Mouse (Mus musculus) forebrain, embryonic 16.5 days (tissue): Measurements from ENCODE around the gene Metrn. TPM values are rescaled to one million over a fixed set of nuclear protein-coding genes. Genes with fewer than 3 reads are reported as not detected.

ENCODE experiments used
- ATAC-seq: fragments of 200-750 bp; cut with Nextera tagmentation; 2 replicates; pipeline ENCODE4 v1.8.0; 2017; ENCODE audit warnings: mild to moderate bottlenecking, moderate library complexity
- H3K27ac ChIP-seq: fragments of 300-500 bp; sonication (generic); 2 replicates; pipeline ENCODE4 v1.5.1; 2014; ENCODE audit warnings: low read length, control low read depth
- H3K27me3 ChIP-seq: fragments of 300-500 bp; sonication (generic); replicated peaks from 2 replicates; pipeline ENCODE4 v1.6.1; 2014; ENCODE audit warnings: low read length; ENCODE audit not compliant: control insufficient read depth, insufficient read depth
- H3K36me3 ChIP-seq: fragments of 300-500 bp; sonication (generic); 2 replicates; pipeline ENCODE4 v1.6.1; 2014; ENCODE audit not compliant: control insufficient read depth, insufficient read depth
- H3K4me1 ChIP-seq: fragments of 300-500 bp; sonication (generic); replicated peaks from 2 replicates; pipeline ENCODE4 v1.6.1; 2014; ENCODE audit warnings: low read length; ENCODE audit not compliant: control insufficient read depth, insufficient read depth
- H3K4me2 ChIP-seq: fragments of 300-500 bp; sonication (generic); 2 replicates; pipeline ENCODE4 v1.6.1; 2014; ENCODE audit warnings: mild to moderate bottlenecking, low read length, control low read depth
- H3K4me3 ChIP-seq: fragments of 300-500 bp; sonication (generic); replicated peaks from 2 replicates; pipeline ENCODE4 v1.5.1; 2014; ENCODE audit warnings: mild to moderate bottlenecking, low read length, control low read depth
- H3K9ac ChIP-seq: fragments of 300-500 bp; sonication (generic); replicated peaks from 2 replicates; pipeline ENCODE4 v1.6.1; 2014; ENCODE audit warnings: low read depth, low read length, control low read depth
- H3K9me3 ChIP-seq: fragments of 300-500 bp; sonication (generic); 2 replicates; pipeline ENCODE4 v1.6.1; 2016; ENCODE audit warnings: low read length; ENCODE audit not compliant: control insufficient read depth
- WGBS: fragments of 180-500 bp; shearing (Covaris S2); extraction: QIAGEN DNeasy Blood & Tissue Kit; methylation state at CpG from one replicate; pipeline ENCODE4 v1.1.7; 2014; 5-methylcytosine and 5-hydroxymethylcytosine counted together
- microRNA-seq: library from miRNA; unstranded; fragments of <30 nt; microRNA quantifications from one replicate; pipeline ENCODE4, GENCODE M21; 2017
- polyA plus RNA-seq: library from polyadenylated mRNA; unstranded; fragments of >200 nt; fragmentation: Nextera tagmentation; extraction: Ambion mirVana; gene quantifications from 2 replicates; pipeline ENCODE4 v1.2.1, GENCODE M21; 2015

Metrn gene
- polyA plus RNA-seq, 1 experiment from 2014 or later, result 34.0 TPM

DNA sequence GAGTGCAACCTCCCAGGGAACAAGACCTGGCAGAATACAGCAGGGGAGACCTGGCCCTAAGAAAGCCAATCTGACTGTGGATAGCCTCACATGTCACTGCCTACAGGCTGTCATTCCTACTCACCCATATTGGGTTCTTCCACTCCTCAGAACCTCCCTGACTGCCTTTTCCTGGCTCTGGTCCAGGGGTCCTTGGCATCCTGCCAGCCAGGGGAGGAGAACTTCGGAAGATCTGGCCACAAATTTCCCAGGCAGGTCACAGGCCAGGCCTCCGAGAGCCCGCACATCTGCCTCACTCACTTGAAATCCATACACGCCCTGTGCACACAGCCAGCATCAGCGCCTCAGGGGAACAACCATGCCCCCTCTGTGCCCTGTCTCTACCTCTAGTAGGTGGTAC, 45.5 kb downstream of the Metrn start:
- Histone ChIP-seq H3K9ac (no peak overlapping the region), H3K27me3 (no peaks in the 10 kb centered on the region), H3K4me3 (no peak overlapping the region), H3K27ac (no peak overlapping the region), H3K9me3 (no peaks in the 10 kb centered on the region), H3K4me2 (no peak overlapping the region), H3K4me1 (no peaks in the 10 kb centered on the region), H3K36me3 (no peaks in the 10 kb centered on the region)
- no peak for ATAC-seq
- 40% methylated on average over 5 of the region's 5 CpGs for WGBS

DNA sequence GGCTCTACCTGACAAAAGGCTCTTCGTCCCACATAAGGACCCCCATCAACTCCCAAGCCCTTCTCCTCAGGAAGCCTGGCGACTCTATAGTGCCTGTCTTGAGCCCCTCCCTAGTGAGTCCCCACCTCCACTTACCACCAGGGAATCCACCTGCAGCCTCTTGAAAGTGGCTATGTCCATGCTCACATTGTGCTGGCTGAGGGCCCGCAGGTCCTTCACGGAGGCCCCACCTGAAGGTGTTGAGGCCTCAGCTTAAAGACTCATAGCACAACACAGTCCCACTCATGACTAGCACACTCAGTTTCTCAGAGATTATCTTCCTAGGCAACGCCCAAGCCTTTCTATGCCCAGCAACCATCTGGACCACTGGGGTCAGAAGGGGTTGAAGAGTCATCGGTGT, 47.6 kb downstream of the Metrn start:
- H3K27ac ChIP-seq, result no peak overlapping the region
- no peaks in the 10 kb centered on the region for H3K27me3 ChIP-seq
- no peaks in the 10 kb centered on the region for H3K36me3 ChIP-seq
- H3K9ac ChIP-seq, result no peak overlapping the region
- H3K4me3 ChIP-seq, result no peak overlapping the region
- no peaks in the 10 kb centered on the region for H3K4me1 ChIP-seq
- no peak for ATAC-seq
- no peak overlapping the region for H3K4me2 ChIP-seq
- H3K9me3 ChIP-seq, result no peaks in the 10 kb centered on the region
- WGBS, result 80% methylated on average over 6 of the region's 6 CpGs

DNA sequence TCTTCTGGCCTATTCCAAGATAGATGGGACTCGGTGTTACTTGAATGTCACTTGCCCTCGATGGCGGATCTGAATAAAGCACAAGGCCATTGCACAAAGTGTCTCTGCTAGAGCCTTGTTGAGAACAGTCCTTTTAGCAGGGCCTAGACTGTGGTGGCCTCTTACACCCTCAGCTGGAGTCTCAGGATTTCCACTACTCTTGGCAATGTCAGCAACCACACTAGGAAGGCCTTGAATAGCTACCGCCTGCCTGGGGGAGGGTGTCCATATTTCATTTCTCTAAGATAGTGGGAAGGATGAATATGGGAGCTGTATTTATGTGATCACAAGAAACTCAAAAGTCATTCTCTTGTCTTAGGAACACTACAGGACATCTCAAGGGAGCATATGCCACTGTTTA, 48.7 kb downstream of the Metrn start:
- H3K4me2 ChIP-seq, result no peak overlapping the region
- no peak overlapping the region for H3K27ac ChIP-seq
- H3K27me3 ChIP-seq, result no peaks in the 10 kb centered on the region
- no peak for ATAC-seq
- no peaks in the 10 kb centered on the region for H3K9me3 ChIP-seq
- no peaks in the 10 kb centered on the region for H3K4me1 ChIP-seq
- H3K4me3 ChIP-seq, result no peak overlapping the region
- H3K36me3 ChIP-seq, result no peaks in the 10 kb centered on the region
- H3K9ac ChIP-seq, result no peak overlapping the region
- 95% methylated on average over 4 of the region's 4 CpGs for WGBS

DNA sequence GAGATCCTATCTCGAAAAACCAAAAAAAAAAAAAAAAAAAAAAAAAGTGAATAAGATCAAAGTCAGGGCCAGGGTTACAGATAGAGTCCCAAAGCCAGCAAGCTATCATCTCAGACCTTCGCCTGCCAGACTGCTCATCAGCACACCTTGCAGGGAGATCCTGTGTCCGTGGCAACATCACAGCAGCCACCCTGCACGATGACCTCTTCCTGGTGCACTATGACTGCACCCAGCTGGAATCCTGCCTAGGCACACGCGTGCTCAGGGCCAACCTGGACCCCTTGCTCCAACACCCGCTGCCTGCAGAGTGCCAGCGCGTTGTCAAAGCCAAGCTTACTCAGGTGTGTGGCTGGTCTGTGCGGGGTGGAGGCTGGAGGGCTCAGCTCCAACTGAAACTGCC, 52.6 kb downstream of the Metrn start:
- 87% methylated on average over 10 of the region's 10 CpGs for WGBS
- Histone ChIP-seq H3K9me3 (no peaks in the 10 kb centered on the region), H3K27ac (no peak overlapping the region), H3K4me1 (no peaks in the 10 kb centered on the region), H3K36me3 (no peaks in the 10 kb centered on the region), H3K4me3 (no peak overlapping the region), H3K9ac (no peak overlapping the region), H3K4me2 (no peak overlapping the region), H3K27me3 (no peaks in the 10 kb centered on the region)
- no peak for ATAC-seq

DNA sequence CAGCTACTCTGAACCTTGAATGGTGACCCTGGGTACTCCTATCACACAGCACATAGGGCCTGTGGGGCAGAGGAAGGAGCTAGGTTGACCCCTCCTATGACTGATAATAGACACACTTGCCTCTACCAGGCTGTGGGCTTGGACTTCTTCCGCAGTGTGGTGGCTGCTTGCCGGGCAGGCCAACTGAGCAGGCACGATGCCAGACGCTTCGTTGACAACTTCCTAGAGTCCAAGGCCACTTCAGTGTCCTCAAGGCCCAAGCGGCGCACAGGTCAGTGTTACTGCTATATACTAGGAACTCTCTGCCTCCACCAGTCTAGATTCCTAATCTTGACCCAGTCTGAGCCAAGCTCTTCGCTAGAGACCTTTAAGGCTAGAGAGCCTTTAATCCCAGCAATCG, 53.1 kb downstream of the Metrn start:
- Histone ChIP-seq H3K4me2 (no peak overlapping the region), H3K27ac (no peak overlapping the region), H3K4me3 (no peak overlapping the region), H3K9me3 (no peaks in the 10 kb centered on the region), H3K9ac (no peak overlapping the region), H3K36me3 (no peaks in the 10 kb centered on the region), H3K27me3 (no peaks in the 10 kb centered on the region), H3K4me1 (no peaks in the 10 kb centered on the region)
- ATAC-seq, result no peak
- 93% methylated on average over 9 of the region's 9 CpGs for WGBS

Small RNA genes lying within 50 kb of the gene (microRNA-seq; reads per million reads assigned to microRNA genes)
- not detected for gene Gm25083
- gene Mir3082, result not detected
- gene Mir6966, result not detected

Other genes starting within 250 kb of the Metrn start
- 26.1 and 26.8 TPM in 2 replicates for gene Sox8, start 226.4 kb downstream of the Metrn start, polyA plus RNA-seq
- 18.3 and 19.4 TPM in 2 replicates for gene Lmf1, start 218.1 kb downstream of the Metrn start, polyA plus RNA-seq
- gene Gng13, start 80.0 kb downstream of the Metrn start, polyA plus RNA-seq, result 2.2 and 3.3 TPM in 2 replicates
- gene Chtf18, start 69.7 kb downstream of the Metrn start, polyA plus RNA-seq, result 12.7 and 13.2 TPM in 2 replicates
- 28.1 and 29.1 TPM in 2 replicates for gene Rpusd1, start 69.5 kb downstream of the Metrn start, polyA plus RNA-seq
- 0.17 TPM in 1 of 2 replicates, not detected in the other for gene Mslnl, start 61.1 kb downstream of the Metrn start, polyA plus RNA-seq
- gene Msln, start 42.8 kb downstream of the Metrn start, polyA plus RNA-seq, result 0.27 and 0.85 TPM in 2 replicates
- 33.1 and 34.9 TPM in 2 replicates for gene Narfl, start 23.4 kb downstream of the Metrn start, polyA plus RNA-seq
- gene Haghl, start 11.5 kb downstream of the Metrn start, polyA plus RNA-seq, result 101 and 135 TPM in 2 replicates
- 0.13 and 0.15 TPM in 2 replicates for gene Ccdc78, start 10.6 kb downstream of the Metrn start, polyA plus RNA-seq
- gene Fam173a, start 4.2 kb downstream of the Metrn start, polyA plus RNA-seq, result 70.7 and 76.5 TPM in 2 replicates
- gene AC134908.4, start 1.5 kb downstream of the Metrn start, polyA plus RNA-seq, result 0.60 and 0.71 TPM in 2 replicates
- gene Fbxl16, start 11.9 kb upstream of the Metrn start, polyA plus RNA-seq, result 33.0 and 43.5 TPM in 2 replicates
- gene Wdr24, start 26.5 kb upstream of the Metrn start, polyA plus RNA-seq, result 36.5 and 37.3 TPM in 2 replicates
- 68.2 and 73.9 TPM in 2 replicates for gene Jmjd8, start 31.7 kb upstream of the Metrn start, polyA plus RNA-seq
- gene Stub1, start 36.3 kb upstream of the Metrn start, polyA plus RNA-seq, result 301 and 335 TPM in 2 replicates
- 30.7 and 42.2 TPM in 2 replicates for gene Rhbdl1, start 40.2 kb upstream of the Metrn start, polyA plus RNA-seq
- gene Gm20683, start 44.6 kb upstream of the Metrn start, polyA plus RNA-seq, result 10.7 and 14.2 TPM in 2 replicates
- 15.8 and 20.3 TPM in 2 replicates for gene Rhot2, start 47.7 kb upstream of the Metrn start, polyA plus RNA-seq
- 17.7 and 24.8 TPM in 2 replicates for gene Wdr90, start 64.4 kb upstream of the Metrn start, polyA plus RNA-seq
- 12.1 and 17.3 TPM in 2 replicates for gene Mcrip2, start 71.6 kb upstream of the Metrn start, polyA plus RNA-seq
- 48.9 and 59.7 TPM in 2 replicates for gene Mettl26, start 77.9 kb upstream of the Metrn start, polyA plus RNA-seq
- gene Wfikkn1, start 83.7 kb upstream of the Metrn start, polyA plus RNA-seq, result 0.25 and 0.52 TPM in 2 replicates
- 56.6 and 59.2 TPM in 2 replicates for gene Rab40c, start 122.6 kb upstream of the Metrn start, polyA plus RNA-seq
- 56.3 and 61.2 TPM in 2 replicates for gene Pigq, start 147.8 kb upstream of the Metrn start, polyA plus RNA-seq
- gene Nhlrc4, start 147.8 kb upstream of the Metrn start, polyA plus RNA-seq, result not detected in 2 replicates
- 0.21 TPM in 1 of 2 replicates, not detected in the other for gene A930017K11Rik, start 155.4 kb upstream of the Metrn start, polyA plus RNA-seq
- gene Capn15, start 188.7 kb upstream of the Metrn start, polyA plus RNA-seq, result 16.5 and 23.3 TPM in 2 replicates